Mouse (Mus musculus) gastrocnemius, postnatal 25 days (tissue): ENCODE results near the gene Zfp605. TPM values are rescaled to one million over a fixed set of nuclear protein-coding genes. Genes with fewer than 3 reads are reported as not detected.
A peak's percentile ranks its signal among the peaks of the same experiment; 100 is the strongest.
"Not testable (repeated sequence)": the region's sequence is repeated elsewhere in the genome, so short reads cannot be mapped to it uniquely, and the experiment has no call there.

Source experiments
- DNase-seq: peaks from one replicate; pipeline ENCODE4 v3.0.0; 2022
- long read RNA-seq, 2 experiments: library from polyadenylated mRNA; stranded (forward); transcript quantifications; one replicate each; pipeline ENCODE4 v2.0.0; 2021
- total RNA-seq, 2 experiments: library from RNA; stranded (reverse); gene quantifications; 1 replicate in 1 of 2; 2 replicates in 1 of 2; pipeline ENCODE4 v1.2.3; 2021

The Zfp605 gene
- total RNA-seq: 1 to 10 TPM; 3.1 to 3.8 TPM
- long read RNA-seq, experiment 1: 0 reads
- long read RNA-seq, experiment 2: 0 reads

DNA sequence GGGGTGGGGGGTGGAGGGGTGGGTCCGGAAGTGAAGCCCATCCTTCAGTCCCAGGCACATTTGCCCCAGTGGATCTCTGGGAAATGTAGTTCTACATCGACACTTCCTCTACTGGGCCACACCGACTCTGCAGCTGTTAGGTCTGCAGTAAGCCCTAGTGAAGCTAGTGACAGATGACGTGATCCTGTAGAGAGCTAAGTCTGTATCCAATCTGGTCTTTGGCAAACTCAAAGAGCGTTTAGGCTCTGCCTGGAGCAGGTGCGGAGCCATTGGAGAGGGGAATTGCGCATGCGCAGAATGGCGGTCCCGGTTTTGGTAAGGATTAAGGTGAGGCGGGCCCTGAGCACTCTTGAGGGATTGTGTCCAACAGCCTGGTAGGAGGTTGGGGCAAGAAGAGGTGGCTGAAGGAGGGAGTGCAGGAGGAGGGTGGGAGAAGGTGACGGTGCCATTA lies at the start of gene Zfp605:
Zfp605 (plus strand) TSS at position 102 of the 451 bp plus-strand sequence.
- DNase-seq: peak; percentile 82

DNA sequence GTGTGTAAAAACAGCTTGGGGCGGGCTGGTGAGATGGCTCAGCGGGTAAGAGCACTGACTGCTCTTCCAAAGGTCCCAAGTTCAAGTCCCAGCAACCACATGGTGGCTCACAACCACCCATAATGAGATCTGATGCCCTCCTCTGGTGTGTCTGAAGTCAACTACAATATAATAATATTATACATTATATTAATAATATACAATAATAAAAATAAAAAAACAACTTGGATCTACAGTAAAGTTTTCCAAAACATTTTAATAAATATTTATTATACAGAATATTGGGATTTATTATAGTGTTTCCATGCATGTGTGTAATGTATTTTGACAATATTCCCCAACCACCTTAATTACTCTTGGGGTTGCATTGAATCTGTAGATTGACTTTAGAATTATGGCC lies 37.5 kb upstream of the Zfp605 start, which contains the start of gene Gm17655:
Gm17655 (minus strand) TSS at position 101 of the 400 bp plus-strand sequence.
- not testable (repeated sequence) for DNase-seq

DNA sequence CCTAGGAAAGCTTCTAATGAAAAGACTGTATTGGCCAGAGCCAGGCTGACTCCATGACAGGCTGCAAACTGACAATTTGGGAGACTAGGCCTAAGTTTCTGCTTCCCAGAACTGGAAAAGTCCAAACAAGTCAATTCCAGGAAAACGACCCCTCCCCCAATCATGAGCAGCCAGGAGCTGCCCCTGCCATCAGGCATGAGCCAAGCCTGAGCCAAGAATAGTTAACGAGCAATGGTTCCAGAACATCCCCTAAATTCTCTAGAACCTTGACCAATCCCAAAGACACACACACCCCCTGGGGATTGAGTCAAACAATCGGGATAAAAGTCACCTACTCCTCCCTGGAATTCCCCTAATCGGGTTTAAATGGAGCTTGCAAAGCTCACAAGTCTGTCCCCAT lies 26.9 kb upstream of the Zfp605 start:
- no peak for DNase-seq

DNA sequence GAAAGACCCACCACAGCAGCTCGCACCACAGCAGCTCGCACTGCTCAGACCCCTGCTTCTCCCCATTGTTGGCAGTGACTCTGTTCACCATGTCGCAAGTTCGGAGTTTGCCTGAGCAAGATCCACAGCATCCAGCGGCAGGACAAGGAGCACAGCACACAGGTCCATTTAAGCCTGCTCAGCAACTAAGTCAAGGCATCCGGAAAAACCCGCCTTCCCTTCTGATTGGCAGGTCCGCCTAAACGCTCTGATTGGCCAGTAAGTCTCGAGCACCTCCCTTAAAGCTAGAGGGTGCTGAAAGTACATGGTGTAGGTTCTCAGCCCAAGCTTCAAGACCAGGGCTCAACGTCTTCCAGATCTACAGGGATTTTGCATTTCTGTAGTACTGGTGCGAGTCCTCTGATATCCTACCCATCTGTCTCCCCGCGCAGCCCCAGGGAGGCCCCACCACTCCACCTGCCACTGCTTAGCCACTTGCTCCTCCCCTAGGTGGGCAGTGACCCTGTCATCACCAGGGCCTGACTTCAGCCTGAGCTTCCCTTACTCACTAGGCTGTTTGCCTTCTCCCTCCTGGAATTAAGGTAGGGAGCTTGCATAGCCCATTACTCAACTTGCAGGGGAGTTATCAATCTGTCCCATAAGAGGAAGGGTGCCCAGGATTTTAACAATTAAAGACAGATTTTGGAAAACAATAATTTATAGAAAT lies 23.6 kb upstream of the Zfp605 start:
- DNase-seq: no peak

DNA sequence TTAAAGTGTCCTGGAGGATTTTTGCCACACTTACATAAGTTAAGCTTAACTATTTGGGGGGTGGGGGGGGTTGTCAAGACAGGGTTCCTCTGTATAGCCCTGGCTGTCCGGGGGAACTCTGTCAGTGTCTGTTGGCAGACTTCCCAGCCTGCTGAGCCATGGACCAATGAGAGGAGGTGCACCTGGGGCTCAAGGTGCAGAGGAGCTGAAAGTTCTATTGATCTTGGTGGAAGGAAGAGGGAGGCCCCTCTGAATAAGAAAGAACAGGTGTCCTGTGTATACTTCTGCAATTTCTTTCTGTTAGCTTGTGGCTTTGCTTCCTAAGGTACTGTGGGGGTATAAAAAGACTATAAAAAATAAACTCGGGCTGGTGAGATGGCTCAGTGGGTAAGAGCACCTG lies 18.3 kb upstream of the Zfp605 start:
- no peak for DNase-seq

DNA sequence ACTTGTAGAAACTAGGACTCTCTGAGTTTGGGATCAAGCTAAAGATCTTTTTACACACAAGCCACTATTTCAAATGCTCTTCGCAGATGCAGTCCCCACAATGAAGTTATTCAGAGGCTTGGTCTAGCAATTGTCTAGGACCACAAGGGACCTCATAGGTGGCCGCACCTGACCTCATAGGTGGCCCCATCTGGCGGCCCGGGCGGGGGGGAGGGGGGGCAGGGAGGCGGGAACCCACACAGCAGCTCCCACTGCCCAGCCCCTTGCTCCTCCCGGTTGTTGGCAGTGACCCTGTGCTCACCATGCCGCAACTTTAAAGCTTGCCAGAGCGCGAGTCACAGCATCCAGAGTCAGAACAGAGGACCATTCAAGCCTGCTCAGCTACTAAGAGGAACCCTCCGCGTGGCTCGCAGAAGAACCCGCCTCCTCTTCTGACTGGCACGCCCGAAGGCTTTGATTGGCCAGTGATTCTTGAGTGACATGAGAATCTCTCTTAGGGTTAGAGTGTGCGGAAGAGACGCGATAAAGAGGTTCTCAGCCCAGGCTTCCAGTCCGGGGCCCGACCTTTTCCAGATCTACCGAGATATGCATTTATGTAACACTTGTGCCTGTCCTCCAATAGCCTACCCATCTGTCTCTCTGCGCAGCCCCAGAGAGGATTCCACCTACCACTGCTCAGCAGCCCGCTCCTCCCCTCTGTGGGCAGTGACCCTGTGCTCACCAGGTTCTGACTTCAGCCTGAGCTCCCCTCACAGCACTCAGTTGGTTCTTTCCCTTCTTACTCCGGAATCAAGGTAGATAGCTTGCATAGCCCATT lies 15.7 kb upstream of the Zfp605 start, which contains the start of gene Gm35315:
Gm35315 (minus strand) TSS at position 391 of the 817 bp plus-strand sequence.
- peak; percentile 83 for DNase-seq

DNA sequence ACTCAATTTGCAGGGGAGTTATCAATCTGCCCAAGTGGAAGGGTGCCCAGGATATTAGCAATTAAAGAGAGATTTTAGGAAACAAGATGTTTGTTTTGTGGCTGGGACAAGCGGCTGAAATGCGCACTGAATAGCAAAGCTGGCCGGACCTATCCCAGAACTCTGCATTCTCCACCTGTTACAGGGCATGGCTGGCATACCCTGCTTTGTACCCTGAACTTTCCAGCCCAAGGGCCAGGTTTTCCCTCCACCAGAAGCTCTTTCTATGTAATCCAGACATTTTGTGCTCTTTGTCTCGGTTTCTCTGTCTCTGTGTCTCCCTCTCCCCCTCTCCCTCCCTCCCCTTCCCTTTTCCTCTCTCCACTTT lies 15.1 kb upstream of the Zfp605 start:
- DNase-seq: no peak

DNA sequence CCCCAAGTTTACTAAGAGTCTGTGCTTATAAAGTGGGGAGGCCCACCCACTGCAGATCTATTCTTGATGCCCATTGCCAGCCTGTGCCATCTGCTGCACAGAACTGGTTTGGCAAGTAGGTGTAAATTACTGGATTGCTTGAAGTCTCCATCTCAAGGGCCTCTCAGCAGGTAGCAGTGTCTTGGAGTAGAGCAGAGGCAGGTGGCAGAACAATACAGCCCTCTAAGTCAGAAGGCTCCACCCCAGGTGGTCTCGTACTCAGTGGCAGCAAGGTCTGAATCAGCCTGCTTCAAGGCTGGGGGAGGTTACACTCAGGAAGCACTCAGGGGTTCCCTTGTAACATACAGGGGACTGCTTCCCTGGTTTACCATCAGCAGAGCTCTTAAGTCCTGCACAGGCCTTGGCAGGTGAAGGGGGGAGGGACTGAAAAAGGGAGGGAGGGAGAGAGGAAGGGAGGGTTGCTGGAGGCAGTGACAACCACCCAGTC lies 10.9 kb upstream of the Zfp605 start:
- DNase-seq: no peak

DNA sequence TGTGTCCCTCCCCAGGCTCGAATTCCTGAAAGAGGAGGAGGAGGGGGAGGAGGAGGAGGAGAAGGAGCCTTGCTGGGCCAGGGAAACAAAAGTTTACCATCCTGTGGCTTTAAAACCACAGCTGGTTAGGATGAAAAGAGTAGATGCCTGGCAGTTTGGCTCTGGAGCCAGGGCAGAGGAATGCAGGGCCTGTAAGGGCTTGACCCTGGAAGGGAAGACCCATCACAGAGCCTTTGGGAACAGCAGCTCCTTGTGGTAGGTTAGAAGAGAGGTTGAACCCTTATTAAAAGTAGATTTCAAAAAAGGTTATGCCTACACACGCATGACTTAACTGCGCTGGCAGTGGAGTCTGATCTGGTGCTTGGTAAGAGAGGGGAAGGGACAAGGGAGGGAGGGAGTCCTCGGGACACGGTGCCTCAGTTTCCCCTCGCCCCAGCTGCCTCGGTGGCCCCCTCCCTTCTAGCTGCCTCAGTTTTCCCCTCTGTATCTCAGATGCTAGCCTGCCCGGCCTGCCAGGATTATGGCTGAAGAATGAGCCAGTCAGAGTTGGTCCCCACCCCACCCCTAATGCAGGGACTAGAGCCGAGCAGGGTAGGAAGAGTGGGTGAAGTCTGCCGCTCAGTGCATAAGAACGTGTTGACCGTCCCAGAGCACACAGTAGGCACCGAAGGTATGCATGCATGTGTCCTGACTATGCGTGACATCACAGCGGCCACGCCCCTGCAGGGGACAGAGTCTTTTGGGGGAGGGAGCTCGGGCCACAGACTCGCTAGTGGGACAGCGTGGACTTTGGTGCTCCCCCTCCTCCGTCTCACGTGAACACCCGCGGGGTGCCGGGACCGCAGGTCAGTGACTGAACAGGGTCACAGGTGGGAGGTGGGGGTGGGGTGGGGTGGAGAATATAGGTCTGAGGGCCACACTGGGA lies 10.0 kb upstream of the Zfp605 start, which contains the start of gene Plcxd1:
Plcxd1 (plus strand) TSS at position 314 of the 925 bp plus-strand sequence.
- DNase-seq: no peak

DNA sequence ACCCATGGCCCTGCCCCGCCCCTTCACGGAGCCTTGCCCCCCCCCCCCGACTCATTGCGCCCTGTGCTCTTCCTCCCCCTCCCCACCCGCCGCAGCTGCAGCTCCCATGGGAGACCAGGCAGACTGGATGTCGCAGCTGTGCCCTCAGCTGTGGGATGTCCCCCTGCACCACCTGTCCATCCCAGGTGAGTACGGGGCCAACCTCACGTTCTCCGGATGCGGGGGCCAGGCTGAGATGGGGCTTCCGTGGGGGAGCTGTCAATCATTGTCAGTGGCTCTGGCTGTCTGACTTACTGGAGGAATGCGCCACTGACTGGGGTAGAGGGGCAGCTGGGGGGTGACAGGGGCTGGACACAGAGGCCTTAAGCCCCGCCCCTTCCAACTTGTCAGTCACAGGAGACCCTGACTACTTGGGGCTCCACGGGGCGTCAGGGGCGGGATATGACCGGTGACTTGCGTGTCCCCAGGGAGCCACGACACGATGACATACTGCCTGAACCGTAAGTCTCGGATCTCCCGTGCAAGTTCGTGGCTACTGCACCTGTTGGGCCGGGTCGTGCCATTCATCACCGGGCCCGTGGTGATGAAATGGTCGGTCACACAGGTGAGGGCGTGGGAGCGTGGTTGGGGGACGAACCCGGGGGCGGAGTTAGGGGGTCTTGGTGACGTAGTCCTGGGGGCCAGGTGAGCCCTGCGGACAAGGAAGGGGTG lies 8.8 kb upstream of the Zfp605 start:
- DNase-seq: no peak

DNA sequence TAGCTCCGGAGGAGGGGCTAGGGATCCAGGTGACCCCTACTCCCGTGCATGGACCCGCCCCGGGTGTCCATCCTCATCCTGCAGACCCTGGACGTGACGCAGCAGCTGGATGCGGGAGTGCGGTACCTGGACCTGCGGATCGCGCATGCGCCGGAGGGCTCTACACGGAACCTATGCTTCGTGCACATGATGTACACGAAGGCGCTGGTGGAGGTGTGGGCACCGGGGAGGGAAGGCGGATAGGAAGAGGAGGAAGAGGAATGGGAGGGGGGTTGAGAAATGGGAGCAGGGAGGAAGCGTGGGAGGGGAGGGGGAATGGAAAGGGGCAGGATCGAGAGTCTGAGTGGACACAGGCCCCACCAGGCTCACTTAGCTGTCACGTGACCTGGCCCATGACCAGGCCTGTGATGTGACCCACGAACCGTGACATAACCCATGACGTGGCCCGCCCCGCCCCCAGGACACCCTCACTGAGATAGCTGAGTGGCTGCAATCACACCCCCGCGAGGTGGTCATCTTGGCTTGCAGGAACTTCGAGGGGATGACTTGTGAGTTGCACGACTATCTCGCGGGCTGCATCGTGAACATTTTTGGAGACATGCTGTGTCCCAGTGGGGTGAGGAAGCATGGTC lies 8.1 kb upstream of the Zfp605 start:
- DNase-seq: no peak

DNA sequence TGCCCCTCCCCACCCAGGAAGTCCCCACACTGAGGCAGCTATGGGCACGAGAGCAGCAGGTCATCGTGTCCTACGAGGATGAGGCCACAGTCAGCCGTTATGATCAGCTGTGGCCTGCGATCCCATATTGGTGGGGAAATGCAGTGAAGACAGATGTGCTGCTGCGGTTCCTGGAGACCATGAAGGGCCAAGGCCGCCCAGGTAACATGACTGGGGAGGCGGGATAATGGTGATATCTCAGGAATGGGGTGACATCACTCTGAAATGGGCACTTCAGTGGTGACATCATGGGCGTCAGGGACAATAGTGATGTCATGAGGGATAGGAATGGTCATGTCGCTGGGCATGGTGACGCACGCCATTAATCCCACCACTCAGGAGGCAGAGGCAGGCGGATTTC lies 7.5 kb upstream of the Zfp605 start:
- no peak for DNase-seq

DNA sequence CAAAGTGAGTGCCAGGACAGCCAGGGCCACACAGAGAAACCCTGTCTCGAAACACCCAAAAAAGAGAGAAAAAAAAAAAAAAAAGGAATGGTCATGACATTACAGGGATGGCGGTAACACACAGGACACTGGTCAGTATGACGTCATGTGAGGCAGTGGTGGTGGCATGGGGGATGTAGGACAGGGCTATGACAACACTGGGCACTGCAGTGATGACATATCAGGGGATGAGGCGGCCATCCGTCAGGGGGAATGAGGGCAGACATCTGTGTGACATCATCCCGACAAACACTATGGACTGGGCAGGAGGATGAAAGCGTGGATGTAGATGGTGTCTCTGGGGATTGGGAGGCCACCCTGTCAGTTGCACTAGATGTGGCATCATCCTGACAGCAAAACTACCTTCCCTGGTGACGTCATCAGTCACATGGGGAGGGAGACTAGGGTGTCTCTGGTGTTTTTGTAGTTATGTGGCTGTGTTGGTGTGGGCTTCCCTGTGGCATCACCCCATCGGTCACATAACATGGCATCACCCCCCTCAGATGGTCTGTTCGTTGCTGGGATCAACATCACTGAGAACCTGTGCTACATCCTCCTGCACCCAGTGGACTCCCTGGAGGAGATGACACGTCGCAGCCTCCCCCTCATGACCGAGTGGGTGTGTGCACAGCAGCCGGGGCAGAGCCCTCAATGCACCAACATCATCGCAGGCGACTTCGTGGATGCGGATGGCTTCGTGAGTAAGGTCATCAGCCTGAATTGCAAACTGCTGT lies 6.9 kb upstream of the Zfp605 start:
- DNase-seq: no peak

DNA sequence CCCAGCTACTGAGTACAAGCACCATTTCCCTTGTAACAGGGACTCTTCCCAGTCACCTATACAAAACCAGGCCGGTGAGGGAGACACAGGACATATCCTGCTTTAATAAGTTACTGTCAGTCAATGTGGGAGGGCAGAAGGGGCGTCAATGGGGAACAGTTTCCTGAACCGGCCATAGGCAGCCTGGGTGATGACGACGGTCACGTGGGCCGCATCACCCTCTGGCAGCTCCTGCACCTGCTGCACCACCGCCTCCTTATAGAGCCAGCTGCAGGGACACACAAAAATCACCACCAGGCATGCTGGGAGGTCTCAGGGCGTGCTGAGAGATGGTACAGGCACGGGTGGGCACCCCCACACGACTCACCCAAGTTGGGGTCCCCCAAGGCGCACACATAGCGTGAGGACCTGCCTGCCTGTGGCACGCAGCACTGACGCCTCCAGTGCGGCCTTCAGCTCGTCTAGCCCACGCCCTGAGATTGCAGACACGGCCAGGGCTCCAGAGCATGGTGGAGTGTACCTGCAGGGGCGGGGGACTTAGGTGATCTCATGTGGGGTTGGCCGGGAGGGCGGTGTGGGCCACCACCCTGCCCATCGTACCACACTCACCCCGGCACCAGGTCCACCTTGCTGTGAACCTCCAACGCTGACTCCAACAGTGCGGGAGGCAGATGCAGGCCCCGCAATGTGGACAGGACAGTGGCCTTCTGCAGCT lies 5.8 kb upstream of the Zfp605 start:
- no peak for DNase-seq

DNA sequence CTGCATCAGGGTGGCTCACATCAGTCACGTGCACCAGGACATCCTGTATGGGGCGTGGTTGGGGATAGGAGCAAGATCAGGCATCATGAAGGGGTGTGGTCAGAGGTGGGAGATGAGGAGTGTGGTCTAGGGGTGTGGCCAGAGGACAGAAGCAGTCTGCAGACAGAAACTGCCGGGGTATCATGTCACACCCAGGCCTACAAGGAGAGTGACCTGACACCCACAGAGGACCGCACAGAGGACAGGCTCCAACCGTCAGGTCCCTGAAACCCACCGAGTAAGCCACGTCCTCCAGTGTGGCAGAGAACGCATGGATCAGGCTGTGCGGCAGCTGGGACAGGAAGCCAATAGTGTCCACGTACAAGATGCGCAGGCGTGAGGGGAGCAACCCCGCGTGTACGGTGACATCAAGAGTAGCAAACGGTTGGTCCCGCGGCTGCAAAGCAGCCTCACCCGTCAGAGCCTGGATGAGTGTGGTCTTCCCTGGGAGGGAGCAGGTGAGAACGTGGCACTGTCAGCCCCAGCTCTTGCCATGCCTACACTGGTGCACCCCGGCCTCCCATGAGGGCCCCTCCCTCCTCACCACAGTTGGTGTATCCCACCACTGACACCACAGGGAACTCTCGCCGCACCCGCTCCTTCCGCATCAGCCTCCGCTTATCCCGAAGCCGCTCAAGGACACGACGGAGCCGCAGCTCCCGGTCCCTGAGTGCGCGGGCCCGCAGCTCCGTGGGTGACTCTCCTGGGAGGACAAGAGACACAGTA lies 5.1 kb upstream of the Zfp605 start:
- DNase-seq: no peak

DNA sequence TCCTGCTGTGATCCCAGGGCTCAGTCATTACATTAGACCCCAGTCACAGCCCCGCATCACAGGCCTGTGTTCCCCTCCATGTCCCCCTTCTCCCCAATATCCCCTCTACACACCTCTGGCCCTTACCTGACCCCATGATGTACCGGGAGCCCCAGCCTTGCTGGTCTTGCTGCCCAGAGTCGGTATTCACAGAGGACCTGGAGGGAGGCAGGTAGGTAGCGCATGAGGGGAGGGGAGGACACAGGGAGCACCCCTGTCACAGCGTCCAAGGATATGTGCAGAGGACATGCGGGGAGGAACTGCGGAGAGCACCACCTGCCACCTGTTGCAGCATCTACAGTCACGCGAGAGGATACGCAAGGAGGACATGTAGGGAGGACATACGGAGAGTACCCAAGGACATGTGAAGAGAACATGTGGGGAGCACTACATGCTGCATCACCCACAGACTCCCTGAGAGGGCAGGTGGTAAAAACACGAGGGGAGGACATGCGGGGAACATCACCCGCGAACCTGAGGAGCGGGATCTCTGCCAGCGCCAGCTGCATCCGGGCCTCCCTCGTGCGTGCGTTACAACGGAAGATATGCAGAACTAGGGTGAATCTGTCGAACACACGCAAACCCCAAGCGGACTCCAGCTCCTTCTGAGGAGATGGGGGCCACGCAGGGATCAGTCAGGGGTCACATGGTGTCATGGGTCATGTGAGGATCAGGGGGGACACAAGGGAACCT lies 3.6 kb upstream of the Zfp605 start:
- DNase-seq: no peak

DNA sequence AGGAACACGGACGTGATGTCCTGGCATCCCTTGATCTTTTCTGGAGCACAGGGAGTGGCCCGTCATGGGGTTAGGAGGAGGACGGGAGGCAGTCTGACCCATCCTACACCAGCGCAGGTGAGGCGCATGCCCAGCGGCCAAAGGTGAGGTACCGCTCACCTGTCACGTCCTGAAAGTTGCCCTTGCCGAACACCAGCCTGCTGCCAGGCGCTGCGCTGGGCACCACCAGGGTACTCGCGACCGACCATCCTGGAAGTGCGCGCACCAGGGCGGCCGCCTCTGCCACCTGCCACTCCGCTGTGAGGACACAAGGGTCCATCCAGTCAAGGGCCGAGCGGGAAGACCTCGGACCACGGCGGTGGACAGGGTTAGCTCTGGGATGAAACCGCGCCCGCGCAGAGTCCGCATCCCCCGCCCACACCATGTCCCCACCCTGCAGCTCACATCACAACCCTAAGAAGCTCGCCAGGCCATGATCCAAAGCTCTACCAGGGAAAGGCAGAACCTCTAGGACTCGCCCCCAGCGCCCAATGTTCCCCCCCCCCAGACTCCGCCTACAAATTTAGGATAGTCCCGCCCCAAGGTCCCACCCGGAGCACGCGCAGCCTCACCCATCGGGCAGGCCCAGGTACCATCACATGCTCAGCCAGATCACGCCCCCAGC lies 2.9 kb upstream of the Zfp605 start:
- DNase-seq: peak; percentile 54
